Mouse (Mus musculus): ENCODE data around the gene Mst1r. TPM values are rescaled to one million over a fixed set of nuclear protein-coding genes. Genes with fewer than 3 reads are reported as not detected.

Mst1r gene
- total and polyA plus RNA-seq, 3 experiments = not detected

GRCm38 (mm10) chr9:107950460-107951355 is 44.0 kb downstream of the Mst1r start (continued):
- TF ChIP-seq IRF4 (IDR thresholded peaks at IDR 0.05; ENCODE audit: low read depth, low read length) = peak; percentile 83
- peak; percentile 86 for TF ChIP-seq HCFC1 (IDR thresholded peaks at IDR 0.05; ENCODE audit: low read depth, low read length)
- no peak for TF ChIP-seq ZKSCAN1 (IDR thresholded peaks at IDR 0.05; ENCODE audit: borderline replicate concordance, low read depth, low read length)
- 0 out of 2 replicates have a peak, but pooled peaks have one; percentile 8 for TF ChIP-seq ETS1 (conservative IDR thresholded peaks at IDR 0.05; ENCODE audit: low read depth, low read length)
- 0 out of 2 replicates have a peak, but pooled peaks have one; percentile 13 for TF ChIP-seq NRF1 (IDR thresholded peaks at IDR 0.05; ENCODE audit: low read depth, low read length)
- peak; percentile 85 for TF ChIP-seq CHD2 (IDR thresholded peaks at IDR 0.05; ENCODE audit: low read length)
- TF ChIP-seq CHD1 (IDR thresholded peaks at IDR 0.05; ENCODE audit: low read depth, low read length) = no peak
- peak; percentile 73 for TF ChIP-seq TBP (conservative IDR thresholded peaks at IDR 0.05; ENCODE audit: low read depth, low read length)
- TF ChIP-seq MAZ (IDR thresholded peaks at IDR 0.05; ENCODE audit: low read depth, low read length) = 0 out of 2 replicates have a peak, but pooled peaks have one; percentile 39

- peaks cover 0 to 23% of the 10 kb centered on the region in 2 experiments; a peak in 2 of 4 replicates for H3K4me1 ChIP-seq (ENCODE audit: control insufficient read depth in 1 of 2, insufficient read depth in 2 of 2)
- H3K9me3 ChIP-seq (replicated peaks; ENCODE audit: low read length) = no peaks in the 10 kb centered on the region
- no peak overlapping the region for H3K9ac ChIP-seq (ENCODE audit: insufficient read depth, low read depth)
- TF ChIP-seq BHLHE40 (IDR thresholded peaks at IDR 0.05; ENCODE audit: low read depth, low read length) (no peak), JUN (IDR thresholded peaks at IDR 0.05; ENCODE audit: insufficient read depth, low read depth, low read length) (no peak), NRF1 (IDR thresholded peaks at IDR 0.05; ENCODE audit: low read depth, low read length) (no peak), NELFE (IDR thresholded peaks at IDR 0.05; ENCODE audit: low read depth, low read length) (no peak), ETS1 (conservative IDR thresholded peaks at IDR 0.05; ENCODE audit: low read depth, low read length) (no peak), EP300 (IDR thresholded peaks at IDR 0.05; ENCODE audit: low read length) (no peak), JUND (conservative IDR thresholded peaks at IDR 0.05; ENCODE audit: low read depth, low read length) (no peak), SIN3A (IDR thresholded peaks at IDR 0.05; ENCODE audit: low read length) (no peak), ZKSCAN1 (IDR thresholded peaks at IDR 0.05; ENCODE audit: borderline replicate concordance, low read depth, low read length) (no peak), MXI1 (IDR thresholded peaks at IDR 0.05; ENCODE audit: low read depth, low read length) (no peak), USF1 (IDR thresholded peaks at IDR 0.05; ENCODE audit: low read depth, low read length) (no peak), ELF1 (IDR thresholded peaks at IDR 0.05; ENCODE audit: low read depth, low read length) (no peak), MYC (IDR thresholded peaks at IDR 0.05; ENCODE audit: low read depth, low read length) (no peak), KAT2A (IDR thresholded peaks at IDR 0.05; ENCODE audit: insufficient replicate concordance, low read length) (no peak), USF2 (conservative IDR thresholded peaks at IDR 0.05; ENCODE audit: low read depth, low read length) (no peak), E2F4 (IDR thresholded peaks at IDR 0.05; ENCODE audit: insufficient replicate concordance, low read depth, low read length) (no peak), RCOR1 (conservative IDR thresholded peaks at IDR 0.05; ENCODE audit: low read depth, low read length) (no peak), UBTF (IDR thresholded peaks at IDR 0.05; ENCODE audit: low read depth, low read length) (no peak)
- no peak overlapping the region for H3K27ac ChIP-seq (ENCODE audit: insufficient read depth, low read depth)
- peaks cover 38 to 72% of the 10 kb centered on the region in 2 experiments for H3K36me3 ChIP-seq (replicated peaks in 1 of 2; ENCODE audit: control insufficient read depth in 1 of 2, insufficient read depth in 1 of 2, low read length in 1 of 2)
- dilution Hi-C loops (cut with MboI; ENCODE audit: extremely low pct_ligation_motif_present, extremely low pct_unique_long_range_greater_than_20kb, low sequenced_read_pairs) = no loop called here
- no peak overlapping the region for H3K4me3 ChIP-seq (replicated peaks in 1 of 3; ENCODE audit: low read depth in 2 of 3, low read length in 2 of 3, poor library complexity in 1 of 3)
- in situ Hi-C loops (cut with MboI; ENCODE audit: low pct_ligation_motif_present, low pct_unique_long_range_greater_than_20kb, low sequenced_read_pairs) = no loop called here
- no peaks in the 10 kb centered on the region for H3K27me3 ChIP-seq (replicated peaks)
- no peak overlapping the region for H3K4me2 ChIP-seq (ENCODE audit: insufficient read depth, low read depth, poor library complexity, severe bottlenecking)
- DNase-seq (ENCODE audit: extremely low read depth) = no peak
- H3K79me2 ChIP-seq (replicated peaks; ENCODE audit: control insufficient read depth, extremely low read depth, insufficient read depth, poor library complexity, severe bottlenecking) = peaks cover 33% of the 10 kb centered on the region
Measured at GRCm38 (mm10) chr9:107955613-107956289, 49.1 kb downstream of the Mst1r start.
